Mouse (Mus musculus): ENCODE measurements at regions not wholly inside any gene's neighbourhood (a gene's known extent, or its start where the extent isn't known, plus 50 kb on each side); places are given as distances from the start of the nearest gene placed in this dataset.

GRCm38 (mm10) chr19:52715359-52715758 is 324.7 kb downstream of the Xpnpep1 start:
- TF ChIP-seq MAFK (IDR thresholded peaks at IDR 0.05; ENCODE audit: insufficient read depth, low read depth, low read length) (no peak), ZNF384 (IDR thresholded peaks at IDR 0.05; ENCODE audit: low read depth, low read length) (no peak), CHD2 (IDR thresholded peaks at IDR 0.05; ENCODE audit: low read depth, low read length) (no peak)

All from ES-E14 (cell line).